In the genomic region with DNA sequence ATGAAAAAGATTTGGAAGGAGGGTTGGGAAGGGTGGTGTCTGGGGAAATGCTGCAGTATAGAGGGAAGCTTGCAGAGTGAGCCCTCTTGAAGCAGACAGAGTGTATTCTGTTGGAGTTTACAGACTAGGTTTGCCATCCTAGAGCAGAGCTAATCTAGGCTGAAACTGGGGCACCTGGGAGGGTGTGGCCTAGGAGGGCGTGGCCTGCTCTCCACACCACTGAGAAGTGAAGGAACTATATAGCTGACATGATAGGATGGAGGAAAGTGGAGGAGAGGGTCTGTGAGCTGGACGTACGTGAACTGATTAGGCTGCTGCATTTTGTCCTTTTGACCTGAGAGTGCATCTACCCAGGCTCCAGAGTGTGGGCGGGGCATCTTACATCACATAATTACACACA, we compare ENCODE assay signal across 20 mouse cellular contexts. TPM values are rescaled to one million over a fixed set of nuclear protein-coding genes. Genes with fewer than 3 reads are reported as not detected.
"Had no signal": no experiment of that assay in that cellular context is flagged by ENCODE, and none has a peak within 500 bp of the region (broad histone marks: within the 10 kb centered on the region; RNA-seq: fewer than 3 reads in every experiment).

No protein-coding gene starts in this region.

- H3K27me3 ChIP-seq: midbrain, embryonic 12.5 days; neural tube, embryonic 13.5 days; neural tube, embryonic 15.5 days had no signal

- H3K4me2 ChIP-seq: lung, embryonic 14.5 days; midbrain, embryonic 12.5 days; neural tube, embryonic 13.5 days; neural tube, embryonic 15.5 days had no signal

- H3K27ac ChIP-seq: midbrain, embryonic 10.5 days; midbrain, embryonic 12.5 days; neural tube, embryonic 13.5 days; neural tube, embryonic 15.5 days had no signal

- H3K4me3 ChIP-seq: midbrain, embryonic 10.5 days; midbrain, embryonic 12.5 days; myocyte; neural tube, embryonic 13.5 days; neural tube, embryonic 15.5 days had no signal

- H3K9me3 ChIP-seq: midbrain, embryonic 10.5 days; midbrain, embryonic 12.5 days; neural tube, embryonic 13.5 days; neural tube, embryonic 15.5 days had no signal

- H3K4me1 ChIP-seq: midbrain, embryonic 10.5 days; midbrain, embryonic 12.5 days; neural tube, embryonic 13.5 days; neural tube, embryonic 15.5 days had no signal

- H3K9ac ChIP-seq: lung, embryonic 14.5 days; midbrain, embryonic 12.5 days; neural tube, embryonic 13.5 days; neural tube, embryonic 15.5 days had no signal

- ATAC-seq: midbrain, embryonic 16.5 days had no signal

- DNase-seq: lung, adult 18-20 months; lung, embryonic 14.5 days; lung, postnatal 10 days; lung, postnatal 4 days; midbrain, embryonic 14.5 days; retina, postnatal 1 day; right cerebral cortex, adult 18-20 months; right cerebral cortex, postnatal 25 days; right cerebral cortex, postnatal 4 days; spleen, adult 18-20 months; thymus, adult 18-20 months; thymus, postnatal 14 days; thymus, postnatal 36 days had no signal

RNA-seq across cellular contexts. Expression of a gene that starts 20.3 kb away (rescaled TPM):
- total RNA-seq: megakaryocyte-erythroid progenitor cell, adult 5-6 weeks had no signal
